Mouse (Mus musculus) MEL (cell line): ENCODE data around the gene Mycn.

ENCODE experiments used
- CHD2 ChIP-seq: IDR thresholded peaks from 2 replicates; pipeline ENCODE4 v1.6.1; 2011; ENCODE audit warnings: low read length, improper control_type of control experiment
- EP300 ChIP-seq, 2 experiments: IDR thresholded peaks; 2 replicates each; pipeline ENCODE4 v1.6.1; 2011; ENCODE audit warnings: improper control_type of control experiment in 2 of 2, low read length in 2 of 2, low read depth in 1 of 2, mild to moderate bottlenecking in 1 of 2
- HCFC1 ChIP-seq: IDR thresholded peaks from 2 replicates; pipeline ENCODE4 v1.6.1; 2012; ENCODE audit warnings: low read depth, mild to moderate bottlenecking, inconsistent platforms, low read length, improper control_type of control experiment, moderate library complexity
- MYC ChIP-seq: IDR thresholded peaks from 2 replicates; pipeline ENCODE4 v1.6.1; 2011; ENCODE audit warnings: low read depth, mild to moderate bottlenecking, low read length, improper control_type of control experiment, moderate library complexity
- UBTF ChIP-seq: IDR thresholded peaks from 2 replicates; pipeline ENCODE4 v1.6.1; 2012; ENCODE audit warnings: low read depth, mild to moderate bottlenecking, inconsistent platforms, low read length, improper control_type of control experiment, moderate library complexity, borderline replicate concordance; ENCODE audit not compliant: insufficient read depth
- ZMIZ1 ChIP-seq: IDR thresholded peaks from 2 replicates; pipeline ENCODE4 v1.6.1; 2012; ENCODE audit warnings: low read depth, mild to moderate bottlenecking, inconsistent platforms, low read length, improper control_type of control experiment, moderate library complexity

GRCm38 (mm10) chr12:12943288-12943687 lies 1.6 kb upstream of the Mycn start:
- TF ChIP-seq UBTF (no peak), CHD2 (no peak), EP300 (IDR thresholded peaks at IDR 0.05; ENCODE audit: low read depth in 1 of 2, low read length in 2 of 2) (no peak), HCFC1 (no peak), MYC (no peak), ZMIZ1 (no peak)
